Mouse (Mus musculus) ES-Bruce4 (cell line): ENCODE data around the gene Prelp.

ENCODE experiments used
- CTCF ChIP-seq: IDR thresholded peaks from one replicate; pipeline ENCODE4 v1.8.1; 2011; ENCODE audit warnings: low read depth, low read length
- EP300 ChIP-seq: IDR thresholded peaks from 2 replicates; pipeline ENCODE4 v1.6.1; 2011; ENCODE audit warnings: low read depth, low read length; ENCODE audit not compliant: insufficient read depth

GRCm38 (mm10) chr1:133918088-133918470, 3.1 kb downstream of the Prelp start:
- TF ChIP-seq CTCF (no peak), EP300 (no peak)
